Mouse (Mus musculus) MEL (cell line): ENCODE measurements around the gene Gab3. TPM values are rescaled to one million over a fixed set of nuclear protein-coding genes. Genes with fewer than 3 reads are reported as not detected.
A peak's percentile ranks its signal among the peaks of the same experiment; 100 is the strongest.

Experiments
- DNase-seq: peaks from one replicate; pipeline ENCODE4 v3.0.0; 2011; ENCODE audit warnings: low read depth, low spot score
- H3K27ac ChIP-seq: 2 replicates; pipeline ENCODE4 v1.5.1; 2012; ENCODE audit warnings: low read depth, mild to moderate bottlenecking, control low read depth, low read length, moderate library complexity; ENCODE audit not compliant: control insufficient read depth
- H3K27me3 ChIP-seq, 2 experiments: fragments of 150-350 bp in 1 of 2; sonication (generic) in 1 of 2; 2 replicates each; pipeline ENCODE4 v1.6.1; 2012; ENCODE audit warnings: low read length in 2 of 2, mild to moderate bottlenecking in 2 of 2, improper control_type of control experiment in 1 of 2, moderate library complexity in 1 of 2; ENCODE audit not compliant: insufficient read depth in 2 of 2, control insufficient read depth in 1 of 2
- H3K36me3 ChIP-seq, 2 experiments: 2 replicates each; pipeline ENCODE4 v1.6.1; 2012 to 2014; ENCODE audit warnings: low read length in 2 of 2, improper control_type of control experiment in 1 of 2, inconsistent platforms in 1 of 2, mild to moderate bottlenecking in 1 of 2; ENCODE audit not compliant: insufficient read depth in 2 of 2, control insufficient read depth in 1 of 2
- H3K4me1 ChIP-seq, 2 experiments: fragments of 150-350 bp in 1 of 2; sonication (generic) in 1 of 2; 2 replicates each; pipeline ENCODE4 v1.6.1; 2012; ENCODE audit warnings: low read length in 2 of 2, improper control_type of control experiment in 1 of 2, mild to moderate bottlenecking in 1 of 2; ENCODE audit not compliant: insufficient read depth in 2 of 2, control insufficient read depth in 1 of 2
- H3K4me3 ChIP-seq, 2 experiments: fragments of 150-350 bp in 1 of 2; sonication (generic) in 1 of 2; 2 replicates each; pipeline ENCODE4 v1.5.1; 2012; ENCODE audit warnings: low read depth in 2 of 2, low read length in 2 of 2, mild to moderate bottlenecking in 2 of 2, moderate library complexity in 2 of 2, control low read depth in 1 of 2, improper control_type of control experiment in 1 of 2; ENCODE audit not compliant: control insufficient read depth in 1 of 2, insufficient read depth in 1 of 2
- H3K79me2 ChIP-seq: 2 replicates; pipeline ENCODE4 v1.6.1; 2012; ENCODE audit warnings: mild to moderate bottlenecking, low read length, moderate library complexity; ENCODE audit not compliant: control insufficient read depth, poor library complexity, insufficient read depth
- H3K9ac ChIP-seq: 2 replicates; pipeline ENCODE4 v1.6.1; 2012; ENCODE audit warnings: low read depth, mild to moderate bottlenecking, control low read depth, low read length, moderate library complexity; ENCODE audit not compliant: control insufficient read depth, poor library complexity, severe bottlenecking
- H3K9me3 ChIP-seq: fragments of 150-350 bp; sonication (generic); replicated peaks from 2 replicates; pipeline ENCODE4 v1.6.1; 2012; ENCODE audit warnings: mild to moderate bottlenecking, low read length, improper control_type of control experiment, moderate library complexity; ENCODE audit not compliant: insufficient read depth
- CHD2 ChIP-seq: IDR thresholded peaks from 2 replicates; pipeline ENCODE4 v1.6.1; 2011; ENCODE audit warnings: low read length, improper control_type of control experiment
- CTCF ChIP-seq, 3 experiments: IDR thresholded peaks in 2 of 3; conservative IDR thresholded peaks in 1 of 3; 2 replicates each; pipeline ENCODE4 v1.5.1; 2011 to 2012; ENCODE audit warnings: low read length in 3 of 3, low read depth in 2 of 3, mild to moderate bottlenecking in 2 of 3, improper control_type of control experiment in 1 of 3, inconsistent platforms in 1 of 3, mixed read lengths in 1 of 3, moderate library complexity in 1 of 3; ENCODE audit not compliant: control insufficient read depth in 1 of 3, insufficient read depth in 1 of 3, poor library complexity in 1 of 3, severe bottlenecking in 1 of 3
- E2F4 ChIP-seq: IDR thresholded peaks from 2 replicates; pipeline ENCODE4 v1.6.1; 2011; ENCODE audit warnings: low read depth, low read length, improper control_type of control experiment, borderline replicate concordance
- ELF1 ChIP-seq: IDR thresholded peaks from 2 replicates; pipeline ENCODE4 v1.6.1; 2014; ENCODE audit warnings: low read depth, mild to moderate bottlenecking, inconsistent platforms, low read length, improper control_type of control experiment, moderate library complexity
- EP300 ChIP-seq, 2 experiments: IDR thresholded peaks; 2 replicates each; pipeline ENCODE4 v1.6.1; 2011; ENCODE audit warnings: improper control_type of control experiment in 2 of 2, low read length in 2 of 2, low read depth in 1 of 2, mild to moderate bottlenecking in 1 of 2
- GABPA ChIP-seq: IDR thresholded peaks from 2 replicates; pipeline ENCODE4 v1.6.1; 2012; ENCODE audit warnings: low read depth, mild to moderate bottlenecking, inconsistent platforms, low read length, improper control_type of control experiment, moderate library complexity
- HCFC1 ChIP-seq: IDR thresholded peaks from 2 replicates; pipeline ENCODE4 v1.6.1; 2012; ENCODE audit warnings: low read depth, mild to moderate bottlenecking, inconsistent platforms, low read length, improper control_type of control experiment, moderate library complexity
- JUND ChIP-seq: IDR thresholded peaks from 2 replicates; pipeline ENCODE4 v1.6.1; 2011; ENCODE audit warnings: low read depth, mild to moderate bottlenecking, improper control_type of control experiment, low read length
- MEF2A ChIP-seq: IDR thresholded peaks from 2 replicates; pipeline ENCODE4 v1.6.1; 2014; ENCODE audit warnings: low read depth, mild to moderate bottlenecking, inconsistent platforms, low read length, improper control_type of control experiment; ENCODE audit not compliant: poor library complexity, insufficient replicate concordance, severe bottlenecking; ENCODE audit errors: extremely low read depth
- MXI1 ChIP-seq: IDR thresholded peaks from 2 replicates; pipeline ENCODE4 v1.6.1; 2011; ENCODE audit warnings: mild to moderate bottlenecking, low read depth, low read length, improper control_type of control experiment
- MYB ChIP-seq: IDR thresholded peaks from 2 replicates; pipeline ENCODE4 v1.6.1; 2011; ENCODE audit warnings: mild to moderate bottlenecking, low read depth, low read length, improper control_type of control experiment
- MYC ChIP-seq: IDR thresholded peaks from 2 replicates; pipeline ENCODE4 v1.6.1; 2011; ENCODE audit warnings: low read depth, mild to moderate bottlenecking, low read length, improper control_type of control experiment, moderate library complexity
- NELFE ChIP-seq: IDR thresholded peaks from 2 replicates; pipeline ENCODE4 v1.6.1; 2011; ENCODE audit warnings: low read depth, low read length, improper control_type of control experiment
- NRF1 ChIP-seq: IDR thresholded peaks from 2 replicates; pipeline ENCODE4 v1.6.1; 2014; ENCODE audit warnings: low read depth, mild to moderate bottlenecking, inconsistent platforms, low read length, improper control_type of control experiment, moderate library complexity; ENCODE audit not compliant: poor library complexity, insufficient read depth, severe bottlenecking
- POLR2A ChIP-seq, 2 experiments: IDR thresholded peaks; 2 replicates each; pipeline ENCODE4 v1.6.1; 2011 to 2012; ENCODE audit warnings: low read length in 2 of 2, mild to moderate bottlenecking in 2 of 2, control low read depth in 1 of 2, improper control_type of control experiment in 1 of 2, low read depth in 1 of 2, moderate library complexity in 1 of 2; ENCODE audit not compliant: control insufficient read depth in 1 of 2, insufficient read depth in 1 of 2, poor library complexity in 1 of 2
- POLR2AphosphoS2 ChIP-seq: IDR thresholded peaks from 2 replicates; pipeline ENCODE4 v1.6.1; 2011; ENCODE audit warnings: low read length, improper control_type of control experiment
- RAD21 ChIP-seq: IDR thresholded peaks from 2 replicates; pipeline ENCODE4 v1.6.1; 2011; ENCODE audit warnings: mild to moderate bottlenecking, low read depth, low read length, improper control_type of control experiment
- RCOR1 ChIP-seq: IDR thresholded peaks from 2 replicates; pipeline ENCODE4 v1.6.1; 2012; ENCODE audit warnings: low read depth, mild to moderate bottlenecking, inconsistent platforms, low read length, improper control_type of control experiment
- SIN3A ChIP-seq: IDR thresholded peaks from 2 replicates; pipeline ENCODE4 v1.6.1; 2012; ENCODE audit warnings: low read length, improper control_type of control experiment, inconsistent platforms
- TAL1 ChIP-seq: IDR thresholded peaks from 2 replicates; pipeline ENCODE4 v1.6.1; 2012; ENCODE audit warnings: mild to moderate bottlenecking, inconsistent platforms, low read length, moderate library complexity, mixed read lengths
- TBP ChIP-seq: IDR thresholded peaks from 2 replicates; pipeline ENCODE4 v1.8.0; 2011; ENCODE audit warnings: low read depth, low read length, improper control_type of control experiment
- TCF12 ChIP-seq: IDR thresholded peaks from 2 replicates; pipeline ENCODE4 v1.6.1; 2014; ENCODE audit warnings: low read depth, mild to moderate bottlenecking, inconsistent platforms, low read length, improper control_type of control experiment, moderate library complexity
- UBTF ChIP-seq: IDR thresholded peaks from 2 replicates; pipeline ENCODE4 v1.6.1; 2012; ENCODE audit warnings: low read depth, mild to moderate bottlenecking, inconsistent platforms, low read length, improper control_type of control experiment, moderate library complexity, borderline replicate concordance; ENCODE audit not compliant: insufficient read depth
- USF1 ChIP-seq: IDR thresholded peaks from 2 replicates; pipeline ENCODE4 v1.6.1; 2014; ENCODE audit warnings: low read depth, mild to moderate bottlenecking, inconsistent platforms, low read length, improper control_type of control experiment, moderate library complexity
- ZKSCAN1 ChIP-seq: IDR thresholded peaks from 2 replicates; pipeline ENCODE4 v1.6.1; 2012; ENCODE audit warnings: low read depth, mild to moderate bottlenecking, inconsistent platforms, low read length, improper control_type of control experiment, moderate library complexity
- ZMIZ1 ChIP-seq: IDR thresholded peaks from 2 replicates; pipeline ENCODE4 v1.6.1; 2012; ENCODE audit warnings: low read depth, mild to moderate bottlenecking, inconsistent platforms, low read length, improper control_type of control experiment, moderate library complexity
- polyA plus RNA-seq, 2 experiments: library from polyadenylated mRNA; stranded (reverse) in 1 of 2; unstranded in 1 of 2; fragments of >175 nt in 1 of 2; fragments of >200 nt in 1 of 2; gene quantifications; 2 replicates each; pipeline versions ENCODE4 v1.2.1 to v1.2.4; 2012; ENCODE audit warnings: low replicate concordance in 2 of 2, low read depth in 1 of 2; ENCODE audit not compliant: insufficient read length in 2 of 2, insufficient read depth in 1 of 2, missing spikeins in 1 of 2
- total RNA-seq: library from RNA; depleted of rRNA; stranded (reverse); fragments of 300-350 nt; gene quantifications from 2 replicates; pipeline ENCODE4 v1.2.3, GENCODE M21; 2012; rRNA removed

Gene Gab3
- total RNA-seq (0.23 and 0.36 TPM in 2 replicates), polyA plus RNA-seq (under 1 TPM in 1 of 2 experiments, not detected in 1; 0.70 TPM)

DNA sequence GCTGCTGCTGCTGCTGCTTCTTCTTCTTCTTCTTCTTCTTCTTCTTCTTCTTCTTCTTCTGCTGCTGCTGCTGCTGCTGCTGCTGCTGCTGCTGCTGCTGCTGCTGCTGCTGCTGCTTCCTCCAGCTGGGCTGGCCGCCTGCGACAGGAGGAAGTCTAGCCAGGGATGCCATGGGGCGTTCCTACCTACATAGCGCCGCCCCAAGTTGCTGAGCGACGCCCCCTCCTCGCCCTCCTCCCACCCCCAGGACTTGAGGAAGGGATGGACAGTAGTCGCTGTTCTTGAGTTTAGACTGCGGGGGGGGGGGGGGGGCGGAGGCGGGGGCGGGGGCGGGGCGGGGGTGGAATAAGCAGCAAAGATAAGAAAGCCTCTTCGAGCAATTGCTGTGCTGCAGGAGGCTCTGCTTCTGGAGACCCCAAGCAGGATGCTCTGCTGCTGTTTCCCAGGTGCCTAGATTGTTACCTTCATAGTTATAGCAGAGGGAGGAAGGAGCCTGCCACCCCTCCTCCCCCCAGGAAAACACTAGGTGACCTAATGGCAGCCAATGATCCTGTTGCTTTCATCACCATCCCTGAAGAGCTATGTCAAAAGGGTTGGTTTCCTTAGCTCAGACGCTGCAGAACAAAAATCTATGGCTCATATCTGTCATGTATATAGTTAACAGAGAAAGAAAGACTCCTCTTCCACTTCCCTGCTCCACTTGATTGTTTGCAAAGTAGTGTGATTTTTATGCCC, at the start of gene Gab3:
TSS of gene Gab3 (minus strand) at position 685 of the 735 bp plus-strand sequence.
- Histone ChIP-seq H3K4me3 (peak within 1 kb of the TSS; percentile 90 to 92), H3K27ac (peak within 1 kb of the TSS; percentile 47), H3K79me2 (no peaks in the 10 kb centered on the region), H3K36me3 (no peaks in the 10 kb centered on the region), H3K4me1 (no peaks in the 10 kb centered on the region), H3K27me3 (no peaks in the 10 kb centered on the region), H3K9me3 (no peaks in the 10 kb centered on the region), H3K9ac (peak within 1 kb of the TSS; percentile 70)
- TF ChIP-seq TBP (no peak), E2F4 (no peak), POLR2AphosphoS2 (no peak), POLR2A (IDR thresholded peaks at IDR 0.05; ENCODE audit: control insufficient read depth in 1 of 2, insufficient read depth in 1 of 2, low read depth in 1 of 2, low read length in 2 of 2, poor library complexity in 1 of 2) (no peak), ELF1 (no peak), TAL1 (no peak), HCFC1 (no peak), MEF2A (no peak), TCF12 (no peak), USF1 (no peak), UBTF (no peak)
- DNase-seq, result peak; percentile 88

DNA sequence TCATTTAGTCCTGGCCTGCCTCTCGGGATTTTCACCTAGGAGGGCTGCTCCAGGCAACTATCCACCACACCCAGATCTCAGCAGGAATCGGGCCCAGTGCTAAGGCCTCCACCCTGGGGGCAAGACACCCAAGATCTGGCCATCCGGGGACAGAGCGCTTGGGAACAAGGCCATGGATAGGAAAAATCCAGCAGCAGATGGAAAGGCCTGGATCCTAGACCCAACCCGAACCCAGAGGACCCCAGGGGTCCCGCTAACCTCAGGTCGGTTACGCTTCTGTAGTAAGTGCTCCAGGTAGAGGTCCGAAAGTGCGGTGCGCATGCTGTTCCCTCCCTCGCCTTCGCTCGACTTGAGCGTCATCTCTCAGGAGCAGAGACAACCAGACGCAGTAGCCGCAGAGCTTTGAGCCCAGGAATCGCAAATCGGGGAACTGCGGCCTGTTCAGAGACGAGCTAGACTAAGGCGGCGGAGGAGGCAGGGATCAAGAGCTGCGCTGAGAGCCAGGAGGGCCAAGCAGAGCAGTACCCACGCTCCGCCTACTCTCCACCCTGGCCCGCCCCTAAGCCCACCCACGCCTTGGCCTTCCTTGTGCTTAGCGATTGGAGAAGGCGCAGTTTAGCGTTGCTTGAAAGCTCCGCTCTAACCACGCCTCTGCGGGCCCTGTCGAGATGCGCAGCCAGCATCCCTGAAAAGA, 45.4 kb upstream of the Gab3 start, which contains the start of gene Mpp1:
TSS of gene Mpp1 (minus strand) at position 550 of the 694 bp plus-strand sequence.
- H3K4me3 ChIP-seq, result peak within 1 kb of the TSS; percentile 86 to 91
- H3K9me3 ChIP-seq, result no peaks in the 10 kb centered on the region
- H3K4me1 ChIP-seq, result peaks cover 2 to 3% of the 10 kb centered on the region in 2 experiments; a peak in 3 of 4 replicates
- peak; percentile 90 for DNase-seq
- peak within 1 kb of the TSS; percentile 76 for H3K9ac ChIP-seq
- peak within 1 kb of the TSS; percentile 64 for H3K27ac ChIP-seq
- H3K27me3 ChIP-seq, result no peaks in the 10 kb centered on the region
- peaks cover 2% of the 10 kb centered on the region; the same call in 1 of the 2 replicates for H3K79me2 ChIP-seq
- peaks cover 0 to 11% of the 10 kb centered on the region in 2 experiments; a peak in 2 of 4 replicates for H3K36me3 ChIP-seq
- TF ChIP-seq E2F4 (no peak), NELFE (peak; percentile 46; the same call in 1 of the 2 replicates), RAD21 (no peak), POLR2A (IDR thresholded peaks at IDR 0.05; ENCODE audit: control insufficient read depth in 1 of 2, insufficient read depth in 1 of 2, low read depth in 1 of 2, low read length in 2 of 2, poor library complexity in 1 of 2) (peak; percentile 37 to 61; a peak in 2 of 4 replicates), MXI1 (no peak; the same call in 1 of the 2 replicates), CTCF (IDR thresholded peaks at IDR 0.05 in 2 of 3, conservative IDR thresholded peaks at IDR 0.05 in 1 of 3; ENCODE audit: control insufficient read depth in 1 of 3, insufficient read depth in 1 of 3, low read depth in 2 of 3, low read length in 3 of 3, poor library complexity in 1 of 3, severe bottlenecking in 1 of 3) (no peak), HCFC1 (no peak), SIN3A (peak; percentile 28; the same call in 1 of the 2 replicates), TCF12 (0 out of 2 replicates have a peak, but pooled peaks have one; percentile 10), TBP (0 out of 2 replicates have a peak, but pooled peaks have one; percentile 16), RCOR1 (no peak), ZMIZ1 (no peak), MYB (no peak), USF1 (no peak), EP300 (IDR thresholded peaks at IDR 0.05; ENCODE audit: low read depth in 1 of 2, low read length in 2 of 2) (no peak), GABPA (no peak), POLR2AphosphoS2 (no peak), CHD2 (no peak), JUND (no peak), TAL1 (no peak), ZKSCAN1 (no peak), MYC (no peak), NRF1 (peak; percentile 18; the same call in 1 of the 2 replicates)
